Mouse (Mus musculus): ENCODE results near the gene Ptprn2. TPM values are rescaled to one million over a fixed set of nuclear protein-coding genes. Genes with fewer than 3 reads are reported as not detected.
A peak's percentile ranks its signal among the peaks of the same experiment; 100 is the strongest.
"Not testable (repeated sequence)": the region's sequence is repeated elsewhere in the genome, so short reads cannot be mapped to it uniquely, and the experiment has no call there.

Gene Ptprn2
- polyA plus RNA-seq, 1 experiment, result 97.8 TPM

DNA sequence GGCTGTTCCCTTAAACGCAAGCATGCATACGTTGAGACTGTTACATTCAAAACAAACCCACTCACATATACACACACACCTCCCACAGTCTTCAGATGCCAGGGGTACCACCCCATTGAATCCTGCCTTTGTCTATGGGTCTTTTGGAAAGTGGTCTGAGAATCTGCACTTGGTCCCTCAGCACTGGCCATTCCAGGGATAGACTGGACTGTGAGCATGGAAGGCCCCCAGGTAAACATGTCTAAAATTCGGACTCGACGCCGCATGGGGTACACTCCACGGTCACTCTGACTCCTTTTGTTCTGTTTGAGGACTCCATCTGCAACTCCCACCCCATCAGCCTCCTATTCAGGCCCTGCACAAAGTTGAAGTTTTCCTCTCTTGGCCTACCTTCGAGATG is 529 bp upstream of the Ptprn2 start:
- H3K4me1 ChIP-seq (ENCODE audit: control insufficient read depth, insufficient read depth, low read length), result peaks cover 4% of the 10 kb centered on the region
- peak overlapping the region; percentile 74 for H3K4me3 ChIP-seq (replicated peaks; ENCODE audit: insufficient read depth, low read depth, low read length)
- no peaks in the 10 kb centered on the region for H3K27me3 ChIP-seq (ENCODE audit: control insufficient read depth, insufficient read depth, low read length)
- no peak overlapping the region for H3K27ac ChIP-seq (ENCODE audit: insufficient read depth, low read length)
- no peak for TF ChIP-seq CTCF (IDR thresholded peaks at IDR 0.05; ENCODE audit: borderline replicate concordance, insufficient read depth, low read depth, low read length)
- no peak for TF ChIP-seq POLR2A (IDR thresholded peaks at IDR 0.05; ENCODE audit: borderline replicate concordance, insufficient read depth, low read length)
- no peak for DNase-seq
- 75% methylated on average over 8 of the region's 8 CpGs for WGBS

DNA sequence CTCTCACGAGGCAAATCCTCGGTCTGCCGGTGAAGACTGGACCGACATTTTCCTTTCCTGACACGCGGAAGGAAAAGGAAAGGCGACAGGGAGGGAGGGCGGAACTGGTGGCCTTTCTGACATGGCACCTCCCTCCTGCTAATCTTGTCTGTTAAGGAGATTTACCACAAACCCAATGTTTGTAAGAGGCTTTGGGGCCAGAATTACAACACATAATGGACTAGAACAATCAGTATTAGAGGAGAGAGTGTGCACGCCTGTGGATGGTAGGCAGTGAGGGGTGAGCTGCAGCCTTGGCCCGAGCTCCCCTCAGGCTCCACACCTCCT is 847 bp downstream of the Ptprn2 start:
- 2% methylated on average over 10 of the region's 10 CpGs for WGBS
- TF ChIP-seq POLR2A (IDR thresholded peaks at IDR 0.05; ENCODE audit: borderline replicate concordance, insufficient read depth, low read length) (no peak), CTCF (IDR thresholded peaks at IDR 0.05; ENCODE audit: borderline replicate concordance, insufficient read depth, low read depth, low read length) (no peak)
- Histone ChIP-seq H3K4me1 (ENCODE audit: control insufficient read depth, insufficient read depth, low read length) (peaks cover 4% of the 10 kb centered on the region), H3K27ac (ENCODE audit: insufficient read depth, low read length) (peak overlapping the region; percentile 44), H3K27me3 (ENCODE audit: control insufficient read depth, insufficient read depth, low read length) (no peaks in the 10 kb centered on the region), H3K4me3 (replicated peaks; ENCODE audit: insufficient read depth, low read depth, low read length) (peak overlapping the region; percentile 74)
- no peak for DNase-seq

DNA sequence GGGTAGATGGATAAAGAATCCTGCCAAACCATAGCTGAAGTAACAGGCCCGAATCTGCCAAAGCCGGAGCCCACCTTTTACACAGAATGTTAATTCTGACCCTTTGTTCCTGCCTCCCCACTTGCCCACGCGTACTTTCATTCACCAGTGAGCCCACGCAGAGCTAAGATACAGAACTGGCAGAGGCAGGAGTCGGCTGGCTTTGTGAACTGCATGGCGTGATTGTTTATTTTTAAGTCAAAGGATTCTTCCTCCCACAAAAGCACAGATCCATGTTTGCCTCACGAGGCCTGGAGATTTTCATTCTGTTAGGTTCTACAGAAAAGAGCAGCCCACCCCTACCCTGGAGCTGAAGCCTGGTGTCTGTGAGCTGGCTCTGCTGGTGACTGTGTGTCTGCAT is 3.3 kb downstream of the Ptprn2 start:
- 69% methylated on average over 8 of the region's 8 CpGs for WGBS
- Histone ChIP-seq H3K4me1 (ENCODE audit: control insufficient read depth, insufficient read depth, low read length) (no peaks in the 10 kb centered on the region; the same call in none of the 2 replicates), H3K27ac (ENCODE audit: insufficient read depth, low read length) (no peak overlapping the region), H3K27me3 (ENCODE audit: control insufficient read depth, insufficient read depth, low read length) (no peaks in the 10 kb centered on the region), H3K4me3 (replicated peaks; ENCODE audit: insufficient read depth, low read depth, low read length) (no peak overlapping the region)
- TF ChIP-seq POLR2A (IDR thresholded peaks at IDR 0.05; ENCODE audit: borderline replicate concordance, insufficient read depth, low read length) (no peak), CTCF (IDR thresholded peaks at IDR 0.05; ENCODE audit: borderline replicate concordance, insufficient read depth, low read depth, low read length) (no peak)
- DNase-seq, result no peak

DNA sequence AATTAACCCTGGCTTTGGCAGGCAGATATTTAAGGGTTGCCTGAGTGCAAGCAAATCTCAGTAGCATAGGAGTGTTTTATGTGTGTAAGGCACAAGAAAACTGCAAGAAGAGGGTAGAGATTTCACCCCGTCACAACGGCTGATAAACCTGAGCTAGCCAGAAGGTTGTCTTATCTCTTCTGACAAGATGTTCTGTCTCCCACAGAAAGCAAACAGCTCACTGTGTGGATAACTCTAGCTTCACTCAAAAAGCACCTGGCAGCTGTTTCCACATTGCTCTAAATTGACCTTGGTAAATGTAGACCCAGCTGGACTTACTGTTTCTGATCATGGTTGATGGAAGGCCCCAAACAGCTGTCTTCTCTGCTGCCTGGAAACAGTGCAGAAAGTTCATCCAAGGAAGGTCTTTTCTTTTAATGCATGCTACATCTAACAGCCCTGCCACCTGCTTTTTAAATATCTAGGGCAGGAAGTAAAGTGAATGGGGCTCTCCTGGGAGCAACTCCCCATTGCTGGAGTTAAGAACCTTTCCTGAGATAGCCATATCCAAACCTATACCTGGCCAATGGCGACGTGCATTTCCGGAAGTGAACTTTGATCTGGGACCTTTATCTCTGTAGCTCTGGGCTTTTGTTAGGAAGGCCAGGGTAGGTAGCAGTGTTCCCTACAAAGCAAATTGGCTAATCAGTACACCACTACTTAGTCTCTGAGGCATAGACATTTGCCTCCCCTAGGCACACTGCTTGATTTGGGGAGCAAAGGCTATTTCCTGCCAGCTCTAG is 5.2 kb downstream of the Ptprn2 start:
- TF ChIP-seq POLR2A (IDR thresholded peaks at IDR 0.05; ENCODE audit: borderline replicate concordance, insufficient read depth, low read length) (no peak), CTCF (IDR thresholded peaks at IDR 0.05; ENCODE audit: borderline replicate concordance, insufficient read depth, low read depth, low read length) (no peak)
- Histone ChIP-seq H3K4me1 (ENCODE audit: control insufficient read depth, insufficient read depth, low read length) (no peaks in the 10 kb centered on the region; the same call in none of the 2 replicates), H3K27ac (ENCODE audit: insufficient read depth, low read length) (no peak overlapping the region), H3K4me3 (replicated peaks; ENCODE audit: insufficient read depth, low read depth, low read length) (no peak overlapping the region), H3K27me3 (ENCODE audit: control insufficient read depth, insufficient read depth, low read length) (no peaks in the 10 kb centered on the region)
- no peak for DNase-seq
- WGBS, result 91% methylated on average over 5 of the region's 5 CpGs

DNA sequence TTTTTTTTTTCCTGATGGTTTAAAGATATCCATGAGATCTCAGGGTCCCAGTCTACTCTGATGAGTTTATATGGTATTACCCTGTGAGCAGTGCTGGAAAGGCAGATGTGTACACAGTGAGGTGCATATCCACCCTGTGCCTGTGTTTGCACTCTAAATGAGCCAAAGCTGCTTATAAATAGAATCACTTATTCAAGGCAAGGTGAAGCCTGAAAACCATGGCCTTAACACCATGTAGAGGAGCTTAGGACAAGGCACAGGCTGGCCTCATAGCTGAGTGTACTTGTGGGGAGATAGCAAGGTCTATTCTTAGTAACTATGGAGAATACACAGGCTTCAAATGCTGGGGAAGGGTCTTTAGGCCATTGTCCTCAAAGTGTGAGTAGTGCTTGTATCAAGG is 13.1 kb downstream of the Ptprn2 start:
- Histone ChIP-seq H3K27me3 (ENCODE audit: control insufficient read depth, insufficient read depth, low read length) (no peaks in the 10 kb centered on the region), H3K27ac (ENCODE audit: insufficient read depth, low read length) (no peak overlapping the region), H3K4me1 (ENCODE audit: control insufficient read depth, insufficient read depth, low read length) (peaks cover 12% of the 10 kb centered on the region; the same call in 1 of the 2 replicates), H3K4me3 (replicated peaks; ENCODE audit: insufficient read depth, low read depth, low read length) (no peak overlapping the region)
- TF ChIP-seq CTCF (IDR thresholded peaks at IDR 0.05; ENCODE audit: borderline replicate concordance, insufficient read depth, low read depth, low read length), result no peak
- TF ChIP-seq POLR2A (IDR thresholded peaks at IDR 0.05; ENCODE audit: borderline replicate concordance, insufficient read depth, low read length), result no peak
- DNase-seq, result peak in 1 of 2 experiments; percentile 7

DNA sequence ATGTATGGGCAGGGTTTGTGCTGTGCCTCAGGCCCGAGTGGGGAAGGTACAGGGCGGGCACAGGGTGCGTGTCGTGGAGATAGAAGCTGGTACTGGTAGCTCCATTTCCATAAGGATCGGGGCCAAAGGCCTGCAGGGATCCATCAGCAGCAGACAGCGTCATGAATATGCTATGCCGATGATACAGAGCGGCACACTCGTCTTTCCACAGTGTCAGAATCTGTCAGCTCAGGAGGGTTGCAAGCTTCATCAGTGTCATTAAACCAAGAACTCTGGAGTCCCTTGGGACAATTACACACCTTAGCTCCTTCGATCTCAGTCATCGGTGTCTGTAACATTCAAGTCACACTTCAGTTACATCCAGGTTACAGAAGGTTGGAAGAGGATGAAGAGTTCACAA is 15.1 kb downstream of the Ptprn2 start:
- H3K4me1 ChIP-seq (ENCODE audit: control insufficient read depth, insufficient read depth, low read length), result peaks cover 12% of the 10 kb centered on the region; the same call in 1 of the 2 replicates
- TF ChIP-seq CTCF (IDR thresholded peaks at IDR 0.05; ENCODE audit: borderline replicate concordance, insufficient read depth, low read depth, low read length) (no peak), POLR2A (IDR thresholded peaks at IDR 0.05; ENCODE audit: borderline replicate concordance, insufficient read depth, low read length) (no peak)
- no peak overlapping the region for H3K4me3 ChIP-seq (replicated peaks; ENCODE audit: insufficient read depth, low read depth, low read length)
- no peak overlapping the region for H3K27ac ChIP-seq (ENCODE audit: insufficient read depth, low read length)
- DNase-seq, result peak; percentile 33 to 35
- 34% methylated on average over 11 of the region's 11 CpGs for WGBS
- H3K27me3 ChIP-seq (ENCODE audit: control insufficient read depth, insufficient read depth, low read length), result no peaks in the 10 kb centered on the region

DNA sequence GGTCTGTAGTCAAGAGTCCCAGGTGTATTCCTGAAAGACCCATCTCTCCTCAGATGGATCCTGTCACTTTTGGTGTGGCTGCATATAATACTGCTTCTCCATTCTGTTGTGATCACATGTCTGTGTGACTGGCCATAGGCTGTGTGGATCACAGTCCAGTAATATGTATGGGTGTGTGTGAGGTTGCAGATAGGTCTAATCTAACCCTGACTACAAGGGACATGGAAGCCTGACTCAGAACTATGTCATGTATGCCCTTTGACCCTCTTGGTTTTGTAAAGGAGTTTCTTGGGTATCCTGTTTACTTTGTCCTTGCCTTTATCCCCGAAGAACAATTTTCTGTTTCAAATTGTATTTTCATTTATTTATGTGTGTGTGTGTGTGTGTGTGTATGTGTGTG is 27.0 kb downstream of the Ptprn2 start:
- peak in 1 of 2 experiments; percentile 3 for DNase-seq
- no peak overlapping the region for H3K4me3 ChIP-seq (replicated peaks; ENCODE audit: insufficient read depth, low read depth, low read length)
- H3K4me1 ChIP-seq (ENCODE audit: control insufficient read depth, insufficient read depth, low read length), result peaks cover 16% of the 10 kb centered on the region
- 100% methylated on average over 1 of the region's 1 CpGs for WGBS
- H3K27ac ChIP-seq (ENCODE audit: insufficient read depth, low read length), result no peak overlapping the region
- TF ChIP-seq CTCF (IDR thresholded peaks at IDR 0.05; ENCODE audit: borderline replicate concordance, insufficient read depth, low read depth, low read length), result no peak
- TF ChIP-seq POLR2A (IDR thresholded peaks at IDR 0.05; ENCODE audit: borderline replicate concordance, insufficient read depth, low read length), result no peak
- no peaks in the 10 kb centered on the region for H3K27me3 ChIP-seq (ENCODE audit: control insufficient read depth, insufficient read depth, low read length)

DNA sequence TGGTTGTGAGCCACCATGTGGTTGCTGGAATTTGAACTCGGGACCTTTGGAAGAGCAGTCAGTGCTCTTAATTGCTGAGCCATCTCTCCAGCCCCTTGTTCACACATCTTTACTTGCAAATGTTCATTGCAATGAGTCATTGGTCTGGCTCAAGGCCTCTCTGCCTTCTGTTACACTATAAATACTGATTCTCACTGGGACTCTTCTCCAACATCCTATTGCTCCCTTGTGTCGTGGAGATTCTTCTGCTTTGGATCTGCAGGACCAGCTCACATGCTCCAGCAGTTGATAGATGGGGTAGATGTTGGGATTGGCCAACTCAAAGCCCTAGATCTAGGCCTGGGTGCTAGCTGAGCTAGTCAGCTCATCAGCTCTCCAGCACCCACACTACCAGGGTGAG is 28.3 kb downstream of the Ptprn2 start:
- H3K4me1 ChIP-seq (ENCODE audit: control insufficient read depth, insufficient read depth, low read length), result peaks cover 16% of the 10 kb centered on the region
- WGBS, result 17% methylated on average over 2 of the region's 2 CpGs
- peak; percentile 45 to 73 for DNase-seq

More for the DNA sequence above, 28.3 kb downstream of the Ptprn2 start:
- H3K4me3 ChIP-seq (replicated peaks; ENCODE audit: insufficient read depth, low read depth, low read length); H3K27me3 ChIP-seq (ENCODE audit: control insufficient read depth, insufficient read depth, low read length): not testable (repeated sequence)
- H3K27ac ChIP-seq (ENCODE audit: insufficient read depth, low read length), result peak overlapping the region; percentile 48; the same call in 1 of the 2 replicates
